Mouse (Mus musculus): ENCODE data around the gene A230050P20Rik.

GRCm38 (mm10) chr9:20892104-20892653 lies 23.7 kb downstream of the A230050P20Rik start:
- TF ChIP-seq CTCF (conservative IDR thresholded peaks at IDR 0.05; ENCODE audit: low read length) (no peak), POU5F1 (IDR thresholded peaks at IDR 0.05; ENCODE audit: borderline replicate concordance, low read length) (no peak), NANOG (IDR thresholded peaks at IDR 0.05; ENCODE audit: borderline replicate concordance, low read length) (no peak)
